ENCODE assay signal across 8 mouse cellular contexts in genomic region chr11:115271052-115271451, GRCm38 (mm10). TPM values are rescaled to one million over a fixed set of nuclear protein-coding genes. Genes with fewer than 3 reads are reported as not detected.
"Had no signal": no experiment of that assay in that cellular context is flagged by ENCODE, and none has a peak within 500 bp of the region (broad histone marks: within the 10 kb centered on the region; RNA-seq: fewer than 3 reads in every experiment).

No protein-coding gene starts in this region.

RNA-seq across cellular contexts. Expression of gene Grin2c, which starts 4.0 kb away (rescaled TPM):
- total RNA-seq: heart, postnatal 10 days; hematopoietic stem cell, adult 5-6 weeks had no signal

RNA-seq across cellular contexts. Expression of gene Otop2, which starts 35.9 kb away (rescaled TPM):
- total RNA-seq: heart, postnatal 10 days; heart, postnatal 14 days; heart, postnatal 25 days; heart, postnatal 36 days; heart, postnatal 4 days; hematopoietic stem cell, adult 5-6 weeks; layer of hippocampus, postnatal 10 days; layer of hippocampus, postnatal 14 days had no signal

RNA-seq across cellular contexts. Expression of gene Ush1g, which starts 50.8 kb away (rescaled TPM):
- total RNA-seq: hematopoietic stem cell, adult 5-6 weeks had no signal
